Comparison of ENCODE assay signal across 8 mouse cellular contexts in the genomic region with DNA sequence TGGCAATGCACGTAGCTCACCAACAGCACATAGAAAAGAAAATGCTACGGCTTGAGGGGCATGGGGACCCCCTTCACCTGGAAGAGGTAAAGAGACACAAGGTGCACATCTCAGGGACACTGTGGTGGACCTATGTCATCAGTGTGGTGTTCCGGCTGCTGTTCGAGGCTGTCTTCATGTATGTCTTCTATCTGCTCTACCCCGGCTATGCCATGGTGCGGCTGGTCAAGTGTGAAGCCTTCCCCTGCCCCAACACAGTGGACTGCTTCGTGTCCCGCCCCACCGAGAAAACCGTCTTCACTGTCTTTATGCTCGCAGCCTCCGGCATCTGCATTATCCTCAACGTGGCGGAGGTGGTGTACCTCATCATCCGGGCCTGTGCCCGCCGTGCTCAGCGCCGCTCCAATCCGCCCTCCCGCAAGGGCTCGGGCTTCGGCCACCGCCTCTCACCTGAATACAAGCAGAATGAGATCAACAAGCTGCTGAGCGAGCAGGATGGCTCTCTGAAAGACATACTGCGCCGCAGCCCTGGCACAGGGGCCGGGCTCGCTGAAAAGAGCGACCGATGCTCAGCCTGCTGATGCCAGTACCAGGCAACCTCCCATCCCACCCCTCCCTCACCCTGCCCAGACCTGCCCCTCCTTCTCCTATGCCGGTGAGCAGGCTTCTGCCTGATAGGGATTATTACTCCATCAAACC. TPM values are rescaled to one million over a fixed set of nuclear protein-coding genes. Genes with fewer than 3 reads are reported as not detected.
DNase-seq lines count a peak whose midpoint lies in the region; ATAC-seq and TF ChIP-seq lines count a peak whose summit lies in the region.
"Had no signal": no experiment of that assay in that cellular context is flagged by ENCODE, and none has a peak within 500 bp of the region (broad histone marks: within the 10 kb centered on the region; RNA-seq: fewer than 3 reads in every experiment).

No protein-coding gene starts in this region.

- no peak for TF ChIP-seq CTCF in hindbrain, postnatal 0 days (IDR thresholded peaks at IDR 0.05; ENCODE audit: low read depth)

- no peaks in the 10 kb centered on the region for H3K36me3 ChIP-seq in lung, embryonic 15.5 days
- H3K36me3 ChIP-seq in embryonic facial prominence, embryonic 10.5 days (replicated peaks) = no peaks in the 10 kb centered on the region
- H3K36me3 ChIP-seq in hindbrain, postnatal 0 days (ENCODE audit: insufficient read depth, low read length) = no peaks in the 10 kb centered on the region

- H3K9ac ChIP-seq in lung, embryonic 15.5 days = no peak overlapping the region
- peak overlapping the region; percentile 33; the same call in 1 of the 2 replicates for H3K9ac ChIP-seq in hindbrain, postnatal 0 days (replicated peaks; ENCODE audit: low read length)

- no peaks in the 10 kb centered on the region for H3K4me1 ChIP-seq in lung, embryonic 15.5 days
- peaks cover 13% of the 10 kb centered on the region; the same call in 1 of the 2 replicates for H3K4me1 ChIP-seq in embryonic facial prominence, embryonic 10.5 days
- no peaks in the 10 kb centered on the region for H3K4me1 ChIP-seq in hindbrain, postnatal 0 days (ENCODE audit: insufficient read depth, low read length)

- H3K27me3 ChIP-seq in lung, embryonic 15.5 days = peaks cover 47% of the 10 kb centered on the region
- H3K27me3 ChIP-seq in embryonic facial prominence, embryonic 10.5 days (replicated peaks; ENCODE audit: low read depth, poor library complexity, severe bottlenecking) = peaks cover 97% of the 10 kb centered on the region
- no peaks in the 10 kb centered on the region for H3K27me3 ChIP-seq in hindbrain, postnatal 0 days (ENCODE audit: insufficient read depth, low read length)

- WGBS in lung, embryonic 15.5 days = 20% methylated on average over 29 of the region's 32 CpGs
- 21% methylated on average over 32 of the region's 32 CpGs for WGBS in embryonic facial prominence, embryonic 10.5 days
- 24% methylated on average over 32 of the region's 32 CpGs for WGBS in hindbrain, postnatal 0 days

- H3K4me2 ChIP-seq in lung, embryonic 15.5 days = peak overlapping the region; percentile 34; the same call in 1 of the 2 replicates
- peak overlapping the region; percentile 48 for H3K4me2 ChIP-seq in hindbrain, postnatal 0 days (ENCODE audit: low read depth, low read length)

- no peak for ATAC-seq in lung, embryonic 15.5 days (ENCODE audit: borderline replicate concordance, extremely low read depth, low FRiP score, low TSS enrichment)
- ATAC-seq in hindbrain, postnatal 0 days = peak; percentile 80

- H3K9me3 ChIP-seq in lung, embryonic 15.5 days = no peaks in the 10 kb centered on the region
- no peaks in the 10 kb centered on the region for H3K9me3 ChIP-seq in embryonic facial prominence, embryonic 10.5 days
- no peaks in the 10 kb centered on the region for H3K9me3 ChIP-seq in hindbrain, postnatal 0 days (ENCODE audit: low read length)

- H3K4me3 ChIP-seq in lung, embryonic 15.5 days = no peak overlapping the region
- H3K4me3 ChIP-seq in embryonic facial prominence, embryonic 10.5 days = peak overlapping the region; percentile 42
- peak overlapping the region; percentile 23 for H3K4me3 ChIP-seq in hindbrain, postnatal 0 days (ENCODE audit: low read length)
- H3K4me3 ChIP-seq: myocyte had no signal

- DNase-seq in lung, postnatal 25 days (ENCODE audit: low spot score) = no peak
- peak; percentile 11 for DNase-seq in embryonic facial prominence, embryonic 10.5 days (ENCODE audit: low spot score)
- peak; percentile 25 for DNase-seq in hindbrain, postnatal 0 days (ENCODE audit: low spot score)
- DNase-seq in right cerebral cortex, postnatal 4 days = peak; percentile 23
- no peak for DNase-seq in spleen, postnatal 36 days (ENCODE audit: low spot score in 2 of 2)
- DNase-seq in kidney, adult 11 months = no peak

- no peak overlapping the region for H3K27ac ChIP-seq in lung, embryonic 15.5 days
- no peak overlapping the region for H3K27ac ChIP-seq in embryonic facial prominence, embryonic 10.5 days (replicated peaks)
- peak overlapping the region; percentile 45; the same call in 1 of the 2 replicates for H3K27ac ChIP-seq in hindbrain, postnatal 0 days

RNA-seq across cellular contexts. Expression of a gene that starts 8.4 kb away (rescaled TPM):
- polyA plus RNA-seq in lung, embryonic 15.5 days (2015; fragmentation: Nextera tagmentation; extraction: Ambion mirVana) = 0.49 and 1.3 TPM in 2 replicates
- not detected in 2 replicates for polyA plus RNA-seq in embryonic facial prominence, embryonic 10.5 days (2016; fragmentation: Nextera tagmentation; extraction: Ambion mirVana)
- 0.68 and 4.0 TPM in 2 replicates for total RNA-seq in hindbrain, postnatal 0 days (2014; rRNA removed)
- 2.0 and 2.5 TPM in 2 replicates for polyA plus RNA-seq in hindbrain, postnatal 0 days (2015; fragmentation: Nextera tagmentation; extraction: Ambion mirVana)
- polyA plus RNA-seq: myocyte had no signal

RNA-seq across cellular contexts. Expression of a gene that starts 36.1 kb away (rescaled TPM):
- polyA plus RNA-seq in lung, embryonic 15.5 days (2015; fragmentation: Nextera tagmentation; extraction: Ambion mirVana) = 29.8 and 32.2 TPM in 2 replicates
- polyA plus RNA-seq in embryonic facial prominence, embryonic 10.5 days (2016; fragmentation: Nextera tagmentation; extraction: Ambion mirVana) = 20.9 and 27.5 TPM in 2 replicates
- 169 and 208 TPM in 2 replicates for total RNA-seq in hindbrain, postnatal 0 days (2014; rRNA removed)
- 91.9 and 93.3 TPM in 2 replicates for polyA plus RNA-seq in hindbrain, postnatal 0 days (2015; fragmentation: Nextera tagmentation; extraction: Ambion mirVana)

RNA-seq across cellular contexts. Expression of a gene that starts 44.5 kb away (rescaled TPM):
- 433 and 440 TPM in 2 replicates for polyA plus RNA-seq in lung, embryonic 15.5 days (2015; fragmentation: Nextera tagmentation; extraction: Ambion mirVana)
- 646 and 656 TPM in 2 replicates for polyA plus RNA-seq in embryonic facial prominence, embryonic 10.5 days (2016; fragmentation: Nextera tagmentation; extraction: Ambion mirVana)
- 201 and 220 TPM in 2 replicates for total RNA-seq in hindbrain, postnatal 0 days (2014; rRNA removed)
- 187 and 189 TPM in 2 replicates for polyA plus RNA-seq in hindbrain, postnatal 0 days (2015; fragmentation: Nextera tagmentation; extraction: Ambion mirVana)

Comparison
In these comparisons a context has a peak if more than half of its experiments do, and no peak if none do; other contexts are left out.
1. DNase-seq: peak in embryonic facial prominence, embryonic 10.5 days (single experiment), hindbrain, postnatal 0 days (single experiment) and right cerebral cortex, postnatal 4 days (single experiment); none in lung, postnatal 25 days (single experiment), spleen, postnatal 36 days (0 of 2) and kidney, adult 11 months (single experiment).